Mouse (Mus musculus) thymus, postnatal 14 days (tissue): Measurements from ENCODE around the gene Ppp1r15b.
A peak's percentile ranks its signal among the peaks of the same experiment; 100 is the strongest.

Experiments
- DNase-seq: peaks from one replicate; pipeline ENCODE4 v3.0.0; 2021

Ppp1r15b gene

DNA sequence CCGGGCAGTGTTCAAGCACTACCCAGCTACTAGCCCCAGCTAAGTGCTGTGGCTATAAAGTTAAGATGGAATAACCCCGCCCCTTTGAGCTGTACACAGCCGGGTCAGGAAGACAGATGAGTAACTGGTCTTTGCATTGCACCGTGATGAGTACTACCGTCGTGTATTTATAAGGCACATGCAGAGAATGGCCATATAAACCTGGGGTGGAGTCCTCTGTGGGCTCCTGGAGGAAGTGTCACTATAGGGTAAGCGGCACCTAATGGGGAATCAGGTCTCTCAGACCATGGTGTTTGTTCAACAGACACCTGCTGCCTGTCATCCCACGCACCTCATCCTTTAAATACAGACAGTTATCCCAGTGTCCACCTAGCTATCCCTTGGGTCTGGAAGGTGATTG lies 32.0 kb downstream of the Ppp1r15b start:
- no peak for DNase-seq

DNA sequence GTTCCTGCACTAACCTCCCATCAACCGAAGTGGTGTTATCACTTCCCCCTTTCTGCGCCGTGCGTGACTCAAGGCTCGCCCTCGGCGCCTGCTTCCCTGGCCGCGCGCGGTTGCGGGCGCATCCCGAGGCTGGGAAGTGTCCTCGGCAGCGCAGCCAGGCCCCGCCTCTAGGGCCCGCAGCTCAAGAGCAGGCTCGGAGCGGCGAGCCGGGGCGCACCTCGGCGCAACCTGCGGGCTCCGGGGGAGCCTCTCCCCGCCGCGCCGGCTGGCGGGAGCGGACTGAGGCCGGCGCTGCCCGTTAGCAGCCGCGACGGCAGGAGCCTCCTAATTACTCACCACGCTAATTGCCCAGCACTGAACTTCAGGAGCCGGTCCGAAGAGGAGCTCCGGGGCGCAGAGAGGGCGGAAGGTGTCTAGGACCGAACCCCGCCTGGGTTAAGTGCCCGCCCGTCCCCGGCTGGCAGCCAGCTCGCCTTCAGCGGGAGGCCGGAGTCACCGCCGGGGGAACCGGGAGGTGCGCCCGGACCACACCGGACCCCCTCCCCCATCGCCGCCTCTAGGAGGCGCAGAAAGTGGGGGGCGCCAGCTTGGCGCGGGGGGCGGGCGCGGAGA lies 33.0 kb downstream of the Ppp1r15b start, which contains the start of gene Plekha6:
Gene Plekha6, plus strand, starts transcription at position 391 of the 612 bp plus-strand sequence.
- DNase-seq = peak; percentile 50

DNA sequence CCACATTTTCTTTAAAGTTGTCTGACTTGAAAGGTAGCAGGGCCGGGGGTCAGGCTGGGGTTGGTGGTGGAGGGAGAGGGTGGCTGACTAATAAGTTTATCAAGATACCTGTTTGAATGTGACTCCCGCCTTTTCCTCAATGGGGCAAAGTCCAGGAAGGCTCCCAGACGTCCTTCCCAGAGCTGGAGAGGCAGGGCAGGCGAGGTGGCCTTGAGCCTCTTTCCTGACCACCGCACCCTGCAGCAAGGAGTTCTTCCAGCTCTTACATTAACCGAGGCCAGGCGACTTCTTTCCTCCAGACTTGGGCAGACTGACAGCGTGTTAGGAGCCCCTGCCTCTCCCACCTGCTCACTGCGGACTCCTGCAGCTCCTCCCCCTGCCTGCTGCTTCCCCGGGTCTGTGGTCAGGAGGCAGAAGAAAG lies 33.7 kb downstream of the Ppp1r15b start:
- DNase-seq = peak; percentile 67

DNA sequence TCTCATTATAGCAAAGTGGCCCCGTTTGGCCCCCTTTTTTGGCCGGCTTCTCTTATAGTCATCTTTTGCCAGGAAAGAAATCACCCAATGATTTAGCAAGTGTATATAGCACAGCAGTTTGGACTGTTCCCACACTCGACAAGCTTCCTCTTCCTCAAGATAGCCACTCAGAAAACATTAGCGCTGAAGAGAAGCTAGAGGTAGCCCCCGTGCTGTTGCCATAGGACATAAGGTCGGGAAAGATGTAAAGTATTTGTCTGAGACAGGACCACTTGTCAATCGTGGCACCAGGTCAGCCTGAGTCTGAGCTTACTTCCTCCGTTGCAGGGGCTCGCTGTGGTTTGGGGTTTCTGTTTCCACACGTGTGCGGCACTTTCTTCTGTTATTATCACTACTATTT lies 34.2 kb downstream of the Ppp1r15b start:
- DNase-seq = no peak

DNA sequence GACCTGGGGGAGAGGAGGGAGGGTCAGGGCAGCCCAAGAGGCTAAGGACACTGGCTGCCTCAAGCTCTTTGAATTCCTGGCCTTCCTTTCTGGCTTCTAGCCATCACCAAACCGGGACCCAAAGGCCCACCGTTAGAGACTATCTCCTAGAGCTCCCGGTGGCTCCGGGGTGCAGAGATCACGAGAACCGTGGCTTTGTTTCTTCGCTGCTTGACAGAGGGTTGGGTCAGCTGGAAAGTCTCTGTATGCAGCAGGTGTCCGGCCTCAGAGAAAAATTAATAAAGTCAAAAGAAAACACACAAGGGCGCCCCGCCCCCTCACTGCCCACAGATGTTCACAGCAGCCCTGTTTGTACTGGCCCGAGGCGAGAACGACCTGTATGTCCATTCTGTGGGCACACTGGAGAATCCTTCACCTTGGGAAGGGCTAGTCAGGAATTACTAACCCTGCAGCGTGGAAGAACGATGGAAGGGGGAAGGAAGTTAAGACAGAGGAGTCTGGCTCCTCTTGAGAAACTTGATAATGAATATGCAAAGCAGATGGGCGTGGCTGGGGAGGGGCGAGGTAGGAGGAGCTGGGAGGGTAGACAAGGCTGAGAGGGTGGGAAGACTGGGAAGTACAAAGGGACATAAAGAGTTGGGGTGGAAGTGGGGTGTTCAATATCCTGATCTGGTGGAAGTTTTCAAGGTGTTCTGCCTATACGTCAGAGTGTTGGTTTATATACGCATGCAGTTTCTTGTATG lies 37.5 kb downstream of the Ppp1r15b start:
- DNase-seq = no peak

DNA sequence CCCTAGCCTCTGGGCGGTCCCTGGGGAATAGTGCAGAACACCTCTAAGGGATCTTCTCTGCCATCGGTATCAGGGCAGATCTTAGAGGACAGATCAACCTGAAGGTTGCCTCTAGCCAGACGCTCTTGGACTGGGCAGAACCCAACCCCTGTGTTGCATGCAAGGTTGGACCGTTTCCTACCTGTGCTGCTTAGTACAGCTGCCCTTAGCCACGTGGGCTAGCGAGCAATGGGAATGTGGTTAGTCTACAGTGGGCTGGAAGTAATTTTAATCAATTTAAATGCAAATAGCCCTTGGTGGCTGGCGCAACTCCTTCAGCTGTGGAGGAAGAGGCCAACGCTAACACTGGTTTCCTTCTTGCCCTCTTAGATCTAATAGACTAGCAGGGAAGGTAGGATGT lies 39.3 kb downstream of the Ppp1r15b start:
- DNase-seq = no peak

DNA sequence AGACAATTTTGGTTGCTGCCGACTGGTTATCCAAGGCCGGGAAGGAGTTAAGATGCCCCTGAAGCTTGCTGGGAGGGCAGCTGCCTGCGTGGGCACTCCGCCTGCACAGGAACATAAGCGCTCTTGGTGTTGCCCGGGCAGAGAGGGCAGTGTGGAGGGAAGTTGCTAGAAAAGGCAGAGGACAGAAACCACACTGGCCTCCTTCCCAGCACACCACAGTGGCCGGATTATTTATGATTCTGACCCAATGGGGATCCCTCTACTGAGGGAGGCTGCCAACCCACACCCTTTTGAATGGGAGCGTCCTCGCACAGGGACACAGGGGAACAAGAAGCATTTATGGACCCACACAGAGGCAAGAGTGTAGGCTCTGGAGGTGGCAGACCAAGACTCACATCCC lies 40.4 kb downstream of the Ppp1r15b start:
- no peak for DNase-seq

DNA sequence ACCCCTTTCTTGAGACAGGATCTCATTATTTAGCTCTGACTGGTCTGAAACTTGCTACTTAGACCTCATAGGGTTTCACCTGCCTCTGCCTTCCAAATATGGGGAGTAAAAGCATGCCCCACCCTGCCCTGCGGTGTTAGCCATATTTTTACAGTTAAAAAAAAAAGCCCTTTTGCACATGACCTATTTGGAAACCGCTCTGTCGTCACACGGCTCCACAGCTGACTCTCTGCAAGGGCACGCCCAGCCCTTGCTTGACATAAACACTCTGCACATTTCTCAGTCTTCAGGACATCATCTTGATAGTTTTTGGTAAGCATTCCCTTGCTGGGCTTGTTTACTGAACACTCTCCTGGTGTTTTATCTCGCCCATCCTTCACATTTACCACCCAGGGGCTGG lies 44.2 kb downstream of the Ppp1r15b start:
- DNase-seq = no peak

DNA sequence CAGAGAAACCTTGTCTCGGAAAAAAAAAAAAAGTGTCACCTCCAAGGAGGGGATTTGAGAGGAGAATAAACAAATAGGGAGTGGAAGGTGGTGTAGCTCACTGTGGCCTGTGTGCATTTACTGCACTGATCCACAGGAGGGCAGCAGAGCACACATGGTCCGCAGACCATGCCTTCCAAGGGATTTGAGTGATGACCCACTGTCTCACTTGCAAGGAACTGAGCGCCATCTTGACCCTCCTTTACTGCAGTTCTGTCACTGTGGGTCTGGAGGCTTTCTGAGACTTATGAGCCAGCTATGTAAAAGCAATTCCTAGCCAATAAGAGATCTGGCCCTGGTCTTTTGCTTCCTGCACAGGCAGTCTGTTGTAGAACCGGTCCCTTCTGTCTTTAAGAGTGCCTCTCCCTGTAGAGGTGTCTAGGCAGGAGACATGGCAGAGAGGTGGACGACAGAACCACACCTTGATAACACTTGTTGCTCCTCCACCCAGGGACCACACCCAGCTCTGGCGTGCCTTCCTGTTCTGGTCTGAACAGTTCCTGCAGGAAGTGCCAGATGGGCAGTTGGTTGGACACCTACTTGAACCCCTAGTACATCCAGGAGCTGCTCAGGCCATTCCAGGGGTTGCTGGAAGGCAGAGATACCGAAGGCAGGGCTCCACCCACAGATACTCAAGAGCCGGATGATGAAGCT lies 46.7 kb downstream of the Ppp1r15b start:
- DNase-seq = peak; percentile 57

DNA sequence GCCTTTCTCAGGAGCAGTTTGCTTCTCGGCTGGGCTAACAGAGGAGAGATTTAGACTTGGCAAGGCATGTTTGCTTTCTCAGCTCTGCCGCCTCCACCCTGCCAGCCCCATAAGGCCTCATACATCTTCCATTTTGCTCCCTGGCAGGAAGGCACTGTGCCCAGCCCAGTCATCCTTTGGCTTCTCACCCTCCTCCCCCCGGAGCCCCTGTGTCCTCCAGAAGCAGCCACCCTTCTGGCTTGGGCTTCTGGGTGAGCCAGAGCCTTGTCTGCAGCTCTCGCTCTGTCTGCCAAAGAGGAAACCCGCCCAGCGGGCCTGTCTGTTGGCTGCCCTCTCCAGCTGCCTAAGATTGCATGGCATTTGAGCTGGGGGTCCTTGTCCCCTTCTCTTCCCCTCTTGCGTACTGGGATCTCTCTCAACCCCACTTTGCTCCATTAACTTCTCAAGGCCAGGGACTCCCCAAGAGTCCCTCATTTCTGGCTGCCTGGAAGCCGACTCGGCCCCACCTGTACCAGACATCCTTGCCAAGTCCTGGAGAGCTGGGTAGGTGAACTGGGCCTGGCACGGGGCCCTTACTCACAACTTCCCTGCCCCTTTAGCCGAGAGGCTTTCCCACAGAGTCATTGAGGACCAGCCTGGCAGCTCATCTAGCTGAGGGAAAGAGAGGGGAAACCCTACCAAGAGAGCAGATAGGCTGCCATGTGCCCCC lies 47.9 kb downstream of the Ppp1r15b start:
- DNase-seq = no peak

DNA sequence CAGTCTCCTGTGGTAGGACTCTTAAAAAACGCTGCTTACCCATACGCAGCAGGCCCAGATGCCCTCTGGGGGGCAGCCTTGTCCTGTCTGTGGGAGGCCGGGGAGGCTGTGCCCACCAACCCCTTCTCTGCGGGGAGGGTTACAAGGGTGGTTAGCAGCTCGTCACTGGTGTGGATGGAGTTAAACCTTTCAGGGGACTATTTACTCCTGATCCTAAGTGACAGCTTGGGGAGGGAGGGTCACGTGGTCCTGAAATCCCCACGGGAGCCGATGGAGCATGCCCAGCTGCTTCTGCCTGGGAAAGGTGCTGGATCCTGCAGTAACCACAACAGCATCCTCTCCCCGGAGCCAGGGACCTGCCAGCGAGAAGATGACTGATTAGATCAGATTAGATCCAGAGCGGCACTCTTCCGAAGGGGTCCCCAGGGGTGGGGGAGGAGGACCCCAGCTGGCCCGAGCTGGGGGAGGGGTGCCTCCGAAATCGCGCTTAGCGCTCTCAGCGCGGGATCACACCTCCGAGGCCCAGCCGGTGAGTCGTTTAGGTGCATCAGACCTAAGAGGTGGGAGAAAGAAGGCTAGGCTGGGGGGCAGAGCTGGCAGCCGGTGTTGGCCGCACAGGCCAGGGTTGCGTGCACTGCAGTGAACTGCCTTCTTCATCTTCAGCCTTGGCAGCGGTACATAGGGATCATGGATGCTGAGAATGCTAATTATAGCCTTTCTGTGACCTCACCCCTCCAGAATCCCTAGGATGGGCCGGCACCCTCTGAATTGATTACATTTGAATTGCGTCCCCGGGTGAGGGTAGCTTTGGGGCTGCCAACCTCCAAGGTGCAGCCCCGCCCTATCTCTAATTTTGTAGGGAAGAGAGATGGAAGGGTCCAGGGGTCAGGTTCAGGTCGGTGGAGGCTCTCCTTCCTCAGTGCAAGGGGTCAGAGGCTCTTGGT lies 50.4 kb downstream of the Ppp1r15b start:
- peak; percentile 88 for DNase-seq

DNA sequence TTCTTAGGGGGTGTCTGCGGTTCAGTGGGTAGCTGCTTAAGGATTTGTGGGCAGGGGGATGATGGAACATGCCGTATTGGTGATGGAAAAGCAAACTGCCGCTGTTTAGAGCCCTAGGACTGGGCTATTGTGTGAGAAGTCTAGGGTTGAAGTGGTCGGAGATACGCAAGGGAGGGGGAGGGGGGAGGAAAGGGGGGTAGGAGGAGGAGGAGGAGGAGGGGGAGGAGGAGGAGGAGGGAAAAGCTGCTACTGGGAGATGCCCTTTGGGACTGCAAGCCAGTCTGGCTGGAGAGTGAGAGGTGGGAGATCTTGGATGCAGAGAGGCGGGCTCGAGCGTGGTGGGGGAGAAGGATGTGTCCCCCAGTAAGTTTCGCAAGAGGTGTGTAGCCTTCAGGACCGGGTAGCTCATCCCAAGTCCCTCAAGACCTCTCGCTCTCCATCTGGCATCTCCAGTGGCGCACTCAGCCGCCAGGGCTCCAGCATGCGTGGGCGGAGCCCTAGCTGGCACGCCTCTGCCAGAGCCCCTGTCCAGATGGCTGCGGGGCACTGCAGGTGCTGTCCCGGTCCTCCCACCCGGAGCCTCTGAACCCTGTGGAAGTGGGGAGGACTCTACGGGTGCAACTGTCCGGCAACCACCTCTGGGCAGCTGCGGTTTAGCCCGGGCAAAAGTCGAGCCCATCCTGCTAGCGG lies 51.2 kb downstream of the Ppp1r15b start:
- DNase-seq = peak; percentile 35

DNA sequence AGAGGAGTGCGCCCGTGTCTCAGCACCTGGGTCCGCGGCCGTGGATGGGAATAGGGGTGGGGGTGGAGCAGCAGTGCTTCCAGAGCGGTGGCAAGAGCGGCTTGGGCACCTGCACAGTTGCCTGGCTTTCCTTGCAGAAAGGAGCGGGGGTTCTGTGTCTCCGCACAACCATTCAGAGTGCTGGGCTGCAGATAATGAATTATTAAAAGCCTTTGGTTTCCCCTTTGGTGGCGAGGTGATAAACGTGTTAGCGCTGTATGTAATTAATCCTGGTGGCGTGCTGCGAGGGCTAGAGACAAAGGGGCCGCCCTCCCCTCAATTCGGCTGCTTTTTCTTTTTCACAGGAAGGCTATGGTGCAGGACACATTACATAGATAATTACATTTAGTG lies 51.8 kb downstream of the Ppp1r15b start:
- no peak for DNase-seq

DNA sequence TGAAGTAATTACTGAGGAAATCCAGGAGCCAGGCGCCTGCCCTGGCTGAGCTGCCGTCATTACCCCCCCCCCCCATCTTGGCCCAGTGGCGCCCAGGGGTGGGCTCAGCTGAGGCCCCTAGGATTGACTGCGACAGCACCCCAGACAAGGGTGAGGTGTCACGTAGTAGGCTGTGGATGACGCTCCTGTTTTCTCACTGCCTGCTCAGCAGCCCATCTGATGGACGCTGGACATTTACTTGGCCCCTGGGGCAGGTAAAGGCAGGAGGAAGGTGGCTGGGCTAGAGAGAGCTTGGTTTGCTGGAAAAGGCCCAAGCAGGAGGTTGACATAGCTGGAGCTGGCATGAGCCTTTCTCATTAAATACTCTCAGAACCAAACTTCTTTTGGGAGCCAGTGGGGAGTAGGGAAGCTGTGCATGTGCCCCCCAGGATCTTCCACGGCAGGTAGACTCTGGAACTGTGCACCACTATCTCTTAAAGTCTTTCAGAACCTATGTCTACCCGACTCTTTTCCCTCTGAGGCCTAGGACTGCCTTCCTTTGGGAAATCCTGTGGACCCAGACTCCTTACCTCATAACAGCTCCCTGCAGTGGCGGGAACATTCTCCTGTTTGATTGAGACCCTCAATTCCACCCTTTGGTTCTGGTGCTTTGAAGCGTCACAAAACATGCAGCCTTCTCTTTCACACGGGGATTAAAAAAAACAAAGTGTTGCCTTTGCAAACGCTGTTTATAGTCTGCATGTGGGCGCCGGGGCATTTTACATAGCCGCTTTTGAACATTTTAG lies 52.4 kb downstream of the Ppp1r15b start:
- DNase-seq = no peak

DNA sequence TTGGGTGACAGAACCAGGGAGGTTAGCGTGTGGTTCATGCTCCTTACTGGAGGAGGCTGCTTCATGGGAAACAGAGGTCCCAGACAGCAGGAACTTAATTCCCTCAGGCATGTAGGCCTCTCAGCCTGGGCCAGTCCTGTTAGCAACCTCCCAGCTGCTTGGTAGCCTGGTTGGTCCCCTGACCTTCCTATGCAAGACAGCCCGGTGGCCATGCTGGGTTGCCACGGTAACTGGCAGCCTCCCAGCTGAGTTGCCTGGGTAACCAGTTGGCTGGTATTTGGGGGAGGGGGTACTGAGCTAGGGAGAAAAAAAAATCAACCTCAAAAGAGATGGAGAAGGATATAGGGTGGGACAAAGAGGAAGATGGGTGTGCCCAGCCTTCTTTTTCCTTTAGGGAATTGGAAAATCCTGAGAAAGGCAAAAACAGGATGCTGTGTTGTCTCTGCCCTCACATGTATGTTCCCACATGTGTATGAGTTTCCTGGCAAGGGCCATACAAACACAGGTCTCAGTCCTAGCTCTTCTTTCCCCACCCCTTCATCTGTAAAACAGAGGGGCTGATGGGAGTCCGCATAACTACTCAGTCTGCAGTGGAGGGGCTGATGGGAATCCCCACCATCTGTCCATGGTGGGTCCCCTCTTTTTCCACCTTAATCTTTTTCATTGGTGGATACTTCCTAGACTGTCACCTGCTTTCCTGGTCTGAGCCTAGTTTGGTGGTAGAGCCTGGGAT lies 57.2 kb downstream of the Ppp1r15b start:
- no peak for DNase-seq

DNA sequence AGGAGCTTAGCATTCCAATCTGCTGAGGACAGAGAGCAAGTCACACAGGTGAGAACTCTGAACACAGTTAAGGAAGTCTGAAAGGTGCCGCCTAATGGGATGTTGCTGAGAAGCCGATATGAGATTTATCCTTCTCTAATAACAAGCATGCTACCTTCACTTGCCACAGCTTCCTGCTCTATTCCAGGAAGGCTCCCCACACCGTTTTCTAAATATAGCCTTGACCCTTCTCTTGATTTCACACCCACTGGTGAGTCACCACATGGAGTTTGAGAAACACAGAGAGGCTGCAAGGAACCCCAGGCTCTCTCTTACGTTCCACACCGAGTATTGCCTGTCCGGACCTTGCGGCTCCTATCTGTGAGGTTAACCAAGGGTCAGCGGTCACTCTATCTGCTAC lies 57.8 kb downstream of the Ppp1r15b start:
- no peak for DNase-seq
